Mouse (Mus musculus) embryo, embryonic 10.5 days (tissue): ENCODE results near the gene Pltp.

Source experiments
- DNase-seq: peaks from one replicate; pipeline ENCODE4 v3.0.0-alpha.2; 2015; ENCODE audit warnings: low spot score

The Pltp gene

GRCm38 (mm10) chr2:164845782-164846181 is 11.7 kb downstream of the Pltp start:
- no peak for DNase-seq

DNA sequence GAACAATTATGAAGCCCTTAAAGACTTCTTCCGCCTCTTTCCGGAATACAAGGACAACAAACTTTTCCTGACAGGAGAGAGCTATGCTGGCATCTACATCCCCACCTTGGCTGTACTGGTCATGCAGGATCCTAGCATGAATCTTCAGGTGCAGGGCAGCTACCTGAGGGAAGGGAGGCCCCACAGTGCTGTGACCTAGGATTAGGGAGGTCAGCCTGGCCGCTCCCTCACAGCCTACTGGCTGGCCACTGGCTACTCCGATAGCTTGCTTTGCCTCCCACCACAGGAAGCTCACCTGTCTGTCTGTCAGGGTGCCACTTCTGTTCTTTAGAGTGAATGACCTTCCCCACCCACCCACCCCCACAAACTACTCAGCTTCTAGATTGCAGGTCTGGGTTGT is 22.3 kb downstream of the Pltp start:
- no peak for DNase-seq

DNA sequence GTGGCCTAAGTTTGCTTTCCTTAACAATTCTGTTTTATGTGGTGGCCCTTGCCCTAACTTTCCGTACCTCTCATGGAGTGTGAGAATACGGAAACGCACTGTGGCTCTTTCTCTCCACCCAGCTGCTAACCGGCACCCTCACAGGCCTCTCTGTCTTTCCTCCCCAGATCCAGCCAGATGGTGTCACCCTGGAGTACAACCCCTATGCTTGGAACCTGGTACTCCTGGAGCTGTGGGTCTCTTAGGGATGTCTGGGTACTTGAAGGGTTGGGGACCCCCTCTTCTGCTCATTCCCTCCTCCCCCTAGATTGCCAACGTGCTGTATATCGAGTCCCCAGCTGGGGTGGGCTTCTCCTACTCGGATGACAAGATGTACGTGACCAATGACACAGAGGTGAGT is 23.0 kb downstream of the Pltp start:
- no peak for DNase-seq

DNA sequence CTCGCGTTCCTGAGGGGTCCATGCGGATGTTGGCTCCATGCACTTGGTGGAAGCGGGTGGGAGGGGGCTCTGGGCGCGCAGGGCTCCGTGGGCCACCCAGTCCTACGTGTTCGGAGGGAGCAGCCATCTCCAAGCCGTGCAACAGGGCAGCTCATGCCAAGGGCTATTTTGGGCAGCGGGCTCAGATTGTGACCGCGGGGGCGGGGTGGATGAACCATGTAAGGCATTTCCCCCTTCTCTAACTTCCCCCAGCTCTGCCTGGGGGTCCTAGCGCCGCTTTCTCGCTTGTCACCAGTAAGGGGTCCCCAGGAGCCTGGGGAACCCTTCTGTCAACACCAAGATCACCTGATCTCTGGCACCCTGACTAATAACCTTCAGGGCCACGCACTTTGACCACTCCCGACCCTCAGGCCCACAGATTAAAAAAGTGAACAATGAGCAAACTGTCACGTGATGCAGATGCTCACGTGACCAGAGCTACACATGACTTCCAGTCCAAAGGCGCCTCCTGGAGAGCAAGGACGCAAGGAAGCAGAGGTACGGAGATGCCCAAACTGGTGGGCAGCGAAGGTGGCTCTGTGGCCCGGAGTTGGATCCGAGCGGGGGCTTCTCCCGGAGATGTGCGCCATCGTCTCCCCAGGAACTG is 24.1 kb downstream of the Pltp start, which contains the start of gene Neurl2:
Gene Neurl2 (minus strand): TSS at position 143 of the 646 bp plus-strand sequence.
- DNase-seq, result peak; percentile 98

DNA sequence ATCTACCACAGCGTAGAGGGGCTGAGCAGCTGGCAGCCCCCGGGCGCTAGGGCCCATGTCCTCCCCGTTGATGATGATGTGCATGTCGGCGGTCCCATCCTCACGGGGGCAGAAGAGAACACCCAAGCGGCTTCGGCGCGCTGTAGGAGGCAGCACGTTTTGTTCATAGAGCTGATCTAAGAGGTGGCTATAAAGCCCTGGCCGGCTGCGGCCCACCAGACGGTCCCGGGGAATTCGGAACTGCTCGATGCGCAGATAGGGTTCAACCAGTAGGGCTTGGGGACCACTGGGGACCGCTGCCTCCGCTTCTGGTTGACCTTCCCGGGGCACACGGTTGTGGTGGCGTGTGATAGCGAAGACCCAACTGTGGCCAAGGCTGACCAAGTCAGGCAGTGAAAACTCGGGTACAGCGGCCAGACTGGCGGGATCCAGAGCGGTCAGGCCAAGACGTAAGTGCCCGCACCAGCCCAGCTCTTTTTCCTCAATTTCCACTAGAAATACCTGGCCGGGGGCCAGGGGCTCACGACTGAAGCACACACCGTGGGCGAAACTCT is 24.7 kb downstream of the Pltp start, which contains the start of gene Ctsa:
Gene Ctsa (plus strand): TSS at position 126 of the 554 bp plus-strand sequence.
- DNase-seq, result peak; percentile 83

GRCm38 (mm10) chr2:164832032-164832747 is 25.3 kb downstream of the Pltp start:
- no peak for DNase-seq

- no peak for DNase-seq
Measured at GRCm38 (mm10) chr2:164831029-164831428, 26.5 kb downstream of the Pltp start.

GRCm38 (mm10) chr2:164829090-164829489 is 28.4 kb downstream of the Pltp start:
- no peak for DNase-seq

DNA sequence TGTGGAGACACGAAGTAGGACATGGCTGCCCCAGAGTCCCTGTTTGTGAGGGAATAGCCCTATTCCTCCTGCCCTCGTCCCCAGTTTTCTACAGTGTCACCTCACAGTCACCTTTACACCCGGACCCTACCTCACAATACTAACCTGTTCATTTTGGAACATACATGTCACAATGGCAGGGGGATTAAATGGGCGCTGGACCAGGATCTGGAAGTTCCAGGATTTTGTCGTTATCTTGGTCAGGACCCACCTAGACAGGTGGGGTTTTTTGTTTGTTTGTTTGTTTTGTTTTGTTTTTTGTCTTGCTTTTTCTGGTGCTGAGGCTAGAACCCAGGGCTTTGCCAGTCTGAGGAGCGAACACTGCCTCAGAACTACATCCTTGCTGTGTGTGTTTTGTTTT is 29.1 kb downstream of the Pltp start, which contains the start of gene Spata25:
Gene Spata25 (minus strand): TSS at position 101 of the 400 bp plus-strand sequence.
- DNase-seq, result no peak

DNA sequence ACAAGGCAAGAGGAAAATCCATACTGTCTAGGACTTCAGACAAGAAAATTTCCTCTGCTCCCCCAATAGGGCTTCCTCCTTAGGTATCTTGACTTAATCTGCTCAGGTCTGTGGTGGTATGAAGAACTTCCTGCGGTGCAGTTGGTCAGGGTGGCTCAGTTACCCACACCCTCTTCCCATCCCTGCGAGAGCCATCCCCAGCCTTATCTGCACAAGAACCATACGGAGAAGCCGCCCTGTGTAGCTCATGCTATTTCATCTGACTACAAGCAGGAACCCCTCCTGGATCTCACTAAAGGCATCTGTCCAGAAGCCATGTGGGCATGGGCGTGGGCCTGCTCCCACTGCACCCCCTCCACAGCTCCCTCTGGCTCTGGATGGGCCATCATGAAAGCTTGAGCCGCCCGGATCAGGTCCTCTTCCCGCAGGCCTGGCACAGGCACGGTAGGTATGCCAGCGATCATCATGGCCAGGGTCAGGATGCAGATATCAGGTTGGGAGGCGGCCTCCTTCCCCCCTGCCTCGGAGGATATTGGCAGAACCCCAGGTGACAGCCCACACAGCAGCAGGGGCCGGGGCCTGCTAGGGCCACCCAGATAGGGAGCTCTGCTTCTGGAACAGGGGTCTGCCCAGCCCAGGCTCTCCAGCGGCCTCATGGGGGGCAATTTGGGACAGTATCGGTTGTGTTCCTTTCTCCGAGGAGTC is 30.2 kb downstream of the Pltp start:
- no peak for DNase-seq

- DNase-seq, result no peak
Measured at GRCm38 (mm10) chr2:164825521-164825920, 32.0 kb downstream of the Pltp start.

DNA sequence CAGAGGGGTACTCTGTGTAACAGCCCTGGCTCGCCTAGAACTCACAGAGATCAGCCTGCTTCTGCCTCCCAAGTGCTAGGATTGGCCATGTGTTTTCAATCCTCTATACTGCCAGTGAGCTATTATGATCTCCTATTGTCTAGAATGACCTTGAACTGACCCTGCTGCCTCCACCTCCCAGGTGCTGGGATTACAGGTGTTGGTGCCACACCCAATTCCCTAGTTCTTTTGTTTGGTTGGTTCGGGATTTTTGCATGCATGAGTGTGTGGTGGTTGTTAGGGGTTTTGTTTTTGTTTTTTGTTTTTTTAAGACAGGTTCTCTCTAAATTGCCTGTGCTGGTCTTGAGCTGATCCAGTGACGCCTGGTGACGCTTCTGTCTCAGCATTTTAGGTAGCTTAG is 33.5 kb downstream of the Pltp start:
- no peak for DNase-seq

- DNase-seq, result peak; percentile 77
Measured at GRCm38 (mm10) chr2:164823181-164823585, 34.3 kb downstream of the Pltp start.

GRCm38 (mm10) chr2:164822636-164823165 is 34.8 kb downstream of the Pltp start, which contains the start of gene Zswim1:
TSS of gene Zswim1 (plus strand) at chr2:164822686.
- DNase-seq, result peak; percentile 99

DNA sequence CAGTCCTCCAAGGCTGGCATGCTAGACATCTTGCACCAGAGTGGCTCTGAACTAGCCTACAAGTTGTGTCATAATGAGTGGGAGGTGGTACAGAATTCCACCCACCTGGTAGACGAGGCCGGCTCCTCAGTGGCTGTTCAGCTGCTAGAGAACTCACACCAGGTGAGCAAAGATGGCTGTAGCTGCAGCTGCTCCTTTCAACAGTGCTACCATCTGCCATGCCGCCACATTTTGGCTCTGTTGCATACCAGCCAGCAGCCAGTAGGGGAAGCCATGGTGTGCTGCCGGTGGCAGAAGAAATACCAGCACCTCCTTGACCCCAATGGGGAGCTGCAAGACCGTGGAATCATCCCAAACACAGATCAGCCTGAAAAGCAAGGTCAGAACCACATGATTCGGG is 36.5 kb downstream of the Pltp start:
- no peak for DNase-seq

GRCm38 (mm10) chr2:164817703-164818102 is 39.8 kb downstream of the Pltp start:
- DNase-seq, result peak; percentile 57

GRCm38 (mm10) chr2:164817206-164817605 is 40.3 kb downstream of the Pltp start:
- DNase-seq, result no peak

DNA sequence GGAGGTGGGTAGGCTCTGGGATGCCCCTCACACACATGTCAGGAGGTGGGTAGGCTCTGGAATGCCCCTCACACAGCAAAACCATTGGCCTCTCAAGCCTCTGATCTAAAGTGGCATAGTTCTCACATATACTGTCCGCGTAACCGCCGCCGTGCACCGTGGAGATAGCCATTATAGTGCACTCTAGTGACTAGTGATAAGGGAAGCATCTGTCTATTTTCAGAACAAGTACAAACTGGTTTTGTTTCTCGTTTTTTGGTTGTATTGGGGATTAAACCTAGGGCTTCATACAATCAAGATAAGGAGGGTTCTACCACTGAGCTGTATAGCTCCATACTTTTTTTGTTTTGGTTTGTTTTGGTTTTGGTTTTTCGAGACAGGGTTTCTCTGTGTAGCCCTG is 41.7 kb downstream of the Pltp start:
- DNase-seq, result no peak

DNA sequence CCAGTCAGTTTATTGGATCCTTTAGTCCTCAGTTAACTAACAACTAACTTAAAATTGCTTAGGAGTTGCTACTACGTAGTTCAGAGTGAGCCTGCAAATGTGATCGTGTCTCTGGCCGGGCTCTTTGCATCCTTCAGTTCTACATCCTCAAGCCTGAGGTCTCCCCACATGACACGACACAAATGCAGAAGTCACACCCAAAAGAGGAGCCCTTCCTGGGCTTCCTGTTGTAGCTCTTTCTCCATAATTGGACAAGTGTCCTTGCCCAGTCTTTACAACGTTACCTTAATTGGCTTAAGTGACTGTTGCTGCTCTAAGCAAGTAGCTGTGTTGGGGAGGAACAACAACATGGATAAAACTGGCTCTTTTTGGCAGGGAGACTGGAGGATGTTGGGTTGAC is 42.2 kb downstream of the Pltp start:
- DNase-seq, result no peak

GRCm38 (mm10) chr2:164813557-164813956 is 44.0 kb downstream of the Pltp start:
- DNase-seq, result no peak

DNA sequence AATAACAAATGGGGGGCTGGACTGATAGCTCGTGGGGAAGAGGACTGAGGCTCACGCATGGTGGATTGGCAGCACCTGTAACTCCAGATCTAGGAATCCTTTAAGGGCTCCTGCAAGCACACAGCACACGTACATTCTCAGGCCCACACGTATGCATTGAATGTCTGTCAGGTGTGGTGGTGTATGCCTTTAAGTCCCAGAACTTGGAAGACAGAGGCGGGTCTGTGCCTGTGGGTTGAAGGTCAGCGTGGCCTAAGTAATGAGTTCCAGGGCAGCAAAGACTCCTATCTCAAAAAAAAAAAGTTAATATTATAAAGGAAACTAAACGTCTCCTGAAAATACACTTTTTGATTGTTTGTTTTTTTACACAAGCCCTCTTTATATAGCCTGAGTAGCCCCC is 50.9 kb downstream of the Pltp start:
- DNase-seq, result no peak

- DNase-seq, result no peak
Measured at GRCm38 (mm10) chr2:164805332-164805718, 52.2 kb downstream of the Pltp start.
